Mouse (Mus musculus) limb, embryonic 14.5 days (tissue): ENCODE data around the gene Extl1. TPM values are rescaled to one million over a fixed set of nuclear protein-coding genes. Genes with fewer than 3 reads are reported as not detected.

ENCODE experiments used
- ATAC-seq: fragments of 200-750 bp; cut with Nextera tagmentation; 2 replicates; pipeline ENCODE4 v1.8.0; 2017; ENCODE audit warnings: low read depth, moderate number of reproducible peaks, moderate TSS enrichment; ENCODE audit not compliant: low FRiP score
- DNase-seq: peaks from one replicate; pipeline ENCODE4 v3.0.0-alpha.2; 2015; ENCODE audit warnings: low spot score
- H3K27ac ChIP-seq: fragments of 300-500 bp; sonication (generic); replicated peaks from 2 replicates; pipeline ENCODE4 v1.5.1; 2014; ENCODE audit warnings: low read depth, mild to moderate bottlenecking, low read length, moderate library complexity, mixed read lengths
- H3K27me3 ChIP-seq: fragments of 300-500 bp; sonication (generic); 2 replicates; pipeline ENCODE4 v1.6.1; 2014; ENCODE audit warnings: low read length, mixed read lengths; ENCODE audit not compliant: control insufficient read depth, insufficient read depth
- H3K36me3 ChIP-seq: fragments of 300-500 bp; sonication (generic); 2 replicates; pipeline ENCODE4 v1.6.1; 2014; ENCODE audit warnings: mild to moderate bottlenecking, low read length, moderate library complexity, mixed read lengths; ENCODE audit not compliant: control insufficient read depth, insufficient read depth
- H3K4me1 ChIP-seq: fragments of 300-500 bp; sonication (generic); 2 replicates; pipeline ENCODE4 v1.6.1; 2014; ENCODE audit warnings: antibody characterized with exemption, low read length, mixed read lengths; ENCODE audit not compliant: control insufficient read depth, insufficient read depth
- H3K4me2 ChIP-seq: fragments of 300-500 bp; sonication (generic); replicated peaks from 2 replicates; pipeline ENCODE4 v1.6.1; 2014; ENCODE audit warnings: low read depth, mild to moderate bottlenecking, low read length, moderate library complexity; ENCODE audit not compliant: severe bottlenecking
- H3K4me3 ChIP-seq: fragments of 300-500 bp; sonication (generic); replicated peaks from 2 replicates; pipeline ENCODE4 v1.5.1; 2014; ENCODE audit warnings: low read length
- H3K9ac ChIP-seq: fragments of 300-500 bp; sonication (generic); 2 replicates; pipeline ENCODE4 v1.6.1; 2014; ENCODE audit warnings: mild to moderate bottlenecking, low read depth, low read length, moderate library complexity; ENCODE audit not compliant: severe bottlenecking
- H3K9me3 ChIP-seq: fragments of 300-500 bp; sonication (generic); 2 replicates; pipeline ENCODE4 v1.6.1; 2016; ENCODE audit warnings: low read length; ENCODE audit not compliant: control insufficient read depth
- POLR2A ChIP-seq: fragments of 200-500 bp; IDR thresholded peaks from 2 replicates; pipeline ENCODE4 v1.8.0; 2012; ENCODE audit warnings: inconsistent platforms, mild to moderate bottlenecking, moderate library complexity, borderline replicate concordance; ENCODE audit not compliant: insufficient read depth, insufficient read length; ENCODE audit errors: extremely low read depth
- WGBS: fragments of 180-500 bp; shearing (Covaris S2); extraction: QIAGEN DNeasy Blood & Tissue Kit; methylation state at CpG from one replicate; pipeline ENCODE4 v1.1.7; 2014; 5-methylcytosine and 5-hydroxymethylcytosine counted together
- polyA plus RNA-seq, 2 experiments: library from polyadenylated mRNA; depleted of rRNA in 1 of 2; stranded (reverse) in 1 of 2; unstranded in 1 of 2; fragments of >200 nt; fragmentation: Nextera tagmentation in 1 of 2; extraction: Ambion mirVana in 1 of 2; gene quantifications; 2 replicates each; pipeline versions ENCODE4 v1.2.1 to v1.2.3; 2012 to 2014

Gene Extl1
- polyA plus RNA-seq, 2 experiments, result 7.2 to 10.0 TPM

DNA sequence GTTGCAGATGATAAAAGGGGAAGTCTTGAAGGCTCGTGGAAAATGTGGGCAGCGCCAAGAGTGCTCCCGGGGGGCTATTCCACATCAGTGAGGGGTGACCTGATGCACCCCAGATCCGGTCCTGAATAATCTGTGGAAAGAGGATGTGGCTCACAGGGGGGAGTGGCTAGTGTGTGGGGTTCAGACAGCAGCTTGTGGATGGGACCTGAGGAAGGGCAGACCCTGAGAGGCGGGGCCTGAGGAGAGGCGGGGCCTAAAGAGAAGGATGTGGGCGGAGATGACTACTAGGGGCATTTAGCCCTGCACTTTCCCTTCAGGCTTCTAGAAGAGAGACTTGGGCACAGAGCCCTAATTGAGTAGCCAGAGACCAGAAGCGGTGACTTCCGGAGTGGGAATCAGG lies 21.1 kb downstream of the Extl1 start:
- H3K4me1 ChIP-seq, result no peaks in the 10 kb centered on the region
- 24% methylated on average over 9 of the region's 9 CpGs for WGBS
- H3K9me3 ChIP-seq, result no peaks in the 10 kb centered on the region
- H3K4me3 ChIP-seq, result no peak overlapping the region
- 0 out of 2 replicates have a peak, but pooled peaks cover under 1% of the 10 kb centered on the region for H3K27me3 ChIP-seq
- H3K4me2 ChIP-seq, result no peak overlapping the region
- no peak overlapping the region for H3K9ac ChIP-seq
- no peak overlapping the region for H3K27ac ChIP-seq
- no peak for DNase-seq
- ATAC-seq, result no peak
- TF ChIP-seq POLR2A, result no peak
- no peaks in the 10 kb centered on the region for H3K36me3 ChIP-seq

DNA sequence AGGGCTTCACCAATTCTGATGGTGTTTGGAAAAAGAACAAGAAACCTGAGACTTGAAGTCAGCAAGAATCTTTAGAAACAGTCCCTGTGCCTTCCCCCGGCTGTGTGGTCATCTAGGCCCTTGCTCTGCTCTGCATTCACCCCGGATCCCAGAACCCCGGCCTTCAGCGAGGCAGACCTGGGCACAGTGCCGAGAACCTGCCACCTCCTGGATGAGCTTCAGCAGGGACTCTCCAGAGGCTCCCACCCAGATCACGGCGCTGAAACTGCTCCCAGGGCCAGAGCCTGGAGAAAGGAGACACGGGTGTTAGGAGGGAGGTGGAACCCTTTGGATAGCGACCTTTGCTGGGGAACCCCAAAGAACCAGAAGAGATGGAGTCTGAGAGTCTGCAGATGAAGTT lies 21.5 kb downstream of the Extl1 start:
- DNase-seq (no peak), ATAC-seq (no peak)
- no peak overlapping the region for H3K27ac ChIP-seq
- no peak overlapping the region for H3K4me2 ChIP-seq
- H3K27me3 ChIP-seq, result 0 out of 2 replicates have a peak, but pooled peaks cover 5% of the 10 kb centered on the region
- no peak for TF ChIP-seq POLR2A
- no peak overlapping the region for H3K9ac ChIP-seq
- no peaks in the 10 kb centered on the region for H3K9me3 ChIP-seq
- WGBS, result 71% methylated on average over 9 of the region's 9 CpGs
- H3K36me3 ChIP-seq, result no peaks in the 10 kb centered on the region
- H3K4me3 ChIP-seq, result no peak overlapping the region
- H3K4me1 ChIP-seq, result no peaks in the 10 kb centered on the region; the same call in 1 of the 2 replicates

DNA sequence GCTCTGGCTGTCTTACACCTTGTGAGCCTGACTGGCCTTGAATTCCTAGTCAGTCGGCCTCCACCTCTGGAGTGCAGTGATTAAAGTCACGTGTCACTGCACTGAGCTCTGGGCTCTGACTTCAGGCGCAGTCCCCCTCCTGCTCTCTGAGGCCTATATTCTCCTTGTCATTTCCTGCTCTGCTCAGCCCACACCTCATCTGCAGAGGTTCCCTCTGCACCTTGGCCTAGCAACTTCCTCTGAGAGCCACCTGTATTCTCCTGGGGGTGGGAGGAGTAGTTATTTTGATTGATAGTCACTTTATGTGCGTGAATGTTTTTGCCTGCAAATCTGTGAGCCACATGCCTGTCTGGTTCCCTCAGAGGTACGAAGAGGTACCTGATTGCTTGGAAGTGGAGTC lies 22.4 kb downstream of the Extl1 start:
- Histone ChIP-seq H3K27me3 (0 out of 2 replicates have a peak, but pooled peaks cover 6% of the 10 kb centered on the region), H3K4me1 (peaks cover 2% of the 10 kb centered on the region; the same call in 1 of the 2 replicates), H3K9me3 (no peaks in the 10 kb centered on the region), H3K9ac (no peak overlapping the region), H3K27ac (no peak overlapping the region), H3K4me3 (no peak overlapping the region), H3K36me3 (no peaks in the 10 kb centered on the region), H3K4me2 (no peak overlapping the region)
- 12% methylated on average over 5 of the region's 5 CpGs for WGBS
- no peak for TF ChIP-seq POLR2A
- ATAC-seq, result peak; percentile 53; the same call in 1 of the 2 replicates
- DNase-seq, result no peak

DNA sequence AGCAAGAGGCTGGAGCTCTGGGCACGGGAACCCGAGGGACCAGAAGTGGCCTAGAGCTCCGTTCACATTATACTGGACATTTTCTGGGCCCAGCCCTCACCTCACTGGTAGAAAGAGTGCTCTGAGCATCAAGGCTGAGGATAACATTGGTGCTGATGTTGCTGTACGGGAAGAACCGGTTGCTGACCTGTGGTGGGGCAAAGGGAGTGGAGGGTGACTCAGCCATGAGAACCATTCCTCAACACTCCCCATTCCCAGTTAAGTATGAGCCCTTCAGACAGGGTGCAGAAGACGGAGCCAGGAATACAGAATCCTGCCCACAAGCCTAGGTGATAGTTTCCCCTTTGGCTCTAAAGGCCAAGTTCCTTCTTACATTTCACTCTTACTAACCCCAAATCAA lies 24.0 kb downstream of the Extl1 start:
- Histone ChIP-seq H3K27ac (no peak overlapping the region), H3K36me3 (no peaks in the 10 kb centered on the region), H3K27me3 (0 out of 2 replicates have a peak, but pooled peaks cover 6% of the 10 kb centered on the region), H3K4me1 (peaks cover 8% of the 10 kb centered on the region; the same call in 1 of the 2 replicates), H3K4me3 (no peak overlapping the region), H3K9ac (no peak overlapping the region), H3K9me3 (no peaks in the 10 kb centered on the region), H3K4me2 (no peak overlapping the region)
- TF ChIP-seq POLR2A, result no peak
- WGBS, result 80% methylated on average over 6 of the region's 6 CpGs
- no peak for DNase-seq
- no peak for ATAC-seq

DNA sequence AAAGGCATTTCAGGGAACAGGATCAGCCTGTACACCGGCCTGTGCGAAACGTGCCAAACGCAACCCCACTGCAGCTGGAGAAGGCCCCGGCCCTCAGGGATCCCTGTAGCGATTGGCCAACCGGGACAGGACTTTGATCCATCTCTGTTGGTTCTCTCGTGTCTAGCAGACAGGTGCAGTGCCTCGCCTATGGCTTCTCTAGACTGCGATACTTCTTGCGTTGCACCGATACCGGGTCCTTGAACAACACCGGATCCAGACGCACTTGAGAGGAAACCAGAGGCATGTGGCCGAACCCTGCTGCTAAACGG lies 26.2 kb downstream of the Extl1 start:
- DNase-seq, result no peak
- no peak overlapping the region for H3K4me2 ChIP-seq
- ATAC-seq, result no peak
- H3K9me3 ChIP-seq, result no peaks in the 10 kb centered on the region
- no peaks in the 10 kb centered on the region for H3K36me3 ChIP-seq
- H3K27me3 ChIP-seq, result 0 out of 2 replicates have a peak, but pooled peaks cover 6% of the 10 kb centered on the region
- peaks cover 8% of the 10 kb centered on the region; the same call in 1 of the 2 replicates for H3K4me1 ChIP-seq
- H3K27ac ChIP-seq, result no peak overlapping the region
- 47% methylated on average over 17 of the region's 17 CpGs for WGBS
- no peak overlapping the region for H3K4me3 ChIP-seq
- no peak for TF ChIP-seq POLR2A
- no peak overlapping the region for H3K9ac ChIP-seq
